Mouse (Mus musculus) right cerebral cortex, postnatal 36 days (tissue): Measurements from ENCODE around the gene Ankmy2.

Experiments
- DNase-seq, 2 experiments: peaks; one replicate each; pipeline ENCODE4 v3.0.0; 2022; ENCODE audit warnings: low spot score in 2 of 2, mixed read lengths in 1 of 2

The Ankmy2 gene

GRCm38 (mm10) chr12:36156637-36157303, at the start of gene Ankmy2:
TSS of gene Ankmy2 (plus strand) at chr12:36157114.
- DNase-seq: peak; percentile 82 to 83

GRCm38 (mm10) chr12:36108442-36108841, 48.5 kb upstream of the Ankmy2 start:
- no peak for DNase-seq

GRCm38 (mm10) chr12:36110457-36110856, 46.5 kb upstream of the Ankmy2 start:
- no peak for DNase-seq

- no peak for DNase-seq
These were observed 45.8 kb upstream of the Ankmy2 start for GRCm38 (mm10) chr12:36111110-36111509.

GRCm38 (mm10) chr12:36112081-36112480, 44.8 kb upstream of the Ankmy2 start:
- DNase-seq: peak in 1 of 2 experiments; percentile 52

GRCm38 (mm10) chr12:36117161-36117560, 39.8 kb upstream of the Ankmy2 start:
- DNase-seq: no peak

- DNase-seq: no peak
These were observed 37.7 kb upstream of the Ankmy2 start for GRCm38 (mm10) chr12:36119244-36119643.

GRCm38 (mm10) chr12:36126049-36126448, 30.9 kb upstream of the Ankmy2 start:
- no peak for DNase-seq

- DNase-seq: no peak
These were observed 27.1 kb upstream of the Ankmy2 start for GRCm38 (mm10) chr12:36129826-36130225.

GRCm38 (mm10) chr12:36132254-36132653, 24.7 kb upstream of the Ankmy2 start:
- DNase-seq: no peak

- no peak for DNase-seq
These were observed 24.2 kb upstream of the Ankmy2 start for GRCm38 (mm10) chr12:36132668-36133067.

GRCm38 (mm10) chr12:36133547-36133946, 23.4 kb upstream of the Ankmy2 start:
- DNase-seq: no peak

- DNase-seq: no peak
These were observed 22.8 kb upstream of the Ankmy2 start for GRCm38 (mm10) chr12:36134111-36134510.

- DNase-seq: no peak
These were observed 21.5 kb upstream of the Ankmy2 start for GRCm38 (mm10) chr12:36135409-36135808.

- DNase-seq: no peak
These were observed 20.6 kb upstream of the Ankmy2 start for GRCm38 (mm10) chr12:36136285-36136684.

- no peak for DNase-seq
These were observed 19.7 kb upstream of the Ankmy2 start for GRCm38 (mm10) chr12:36137192-36137591.

GRCm38 (mm10) chr12:36140401-36140800, 16.5 kb upstream of the Ankmy2 start:
- peak in 1 of 2 experiments; percentile 16 for DNase-seq

- no peak for DNase-seq
These were observed 10.5 kb upstream of the Ankmy2 start for GRCm38 (mm10) chr12:36146230-36147011.

- DNase-seq: no peak
These were observed 6.6 kb upstream of the Ankmy2 start for GRCm38 (mm10) chr12:36150265-36150664.

GRCm38 (mm10) chr12:36150737-36151136, 6.2 kb upstream of the Ankmy2 start:
- no peak for DNase-seq

GRCm38 (mm10) chr12:36155141-36155641, 1.7 kb upstream of the Ankmy2 start:
- no peak for DNase-seq

GRCm38 (mm10) chr12:36156101-36156636, 745 bp upstream of the Ankmy2 start:
- DNase-seq: peak in 1 of 2 experiments; percentile 4

- DNase-seq: no peak
These were observed 357 bp downstream of the Ankmy2 start for GRCm38 (mm10) chr12:36157304-36157637.
